Mouse (Mus musculus): ENCODE data around the gene Pik3c2b.

DNA sequence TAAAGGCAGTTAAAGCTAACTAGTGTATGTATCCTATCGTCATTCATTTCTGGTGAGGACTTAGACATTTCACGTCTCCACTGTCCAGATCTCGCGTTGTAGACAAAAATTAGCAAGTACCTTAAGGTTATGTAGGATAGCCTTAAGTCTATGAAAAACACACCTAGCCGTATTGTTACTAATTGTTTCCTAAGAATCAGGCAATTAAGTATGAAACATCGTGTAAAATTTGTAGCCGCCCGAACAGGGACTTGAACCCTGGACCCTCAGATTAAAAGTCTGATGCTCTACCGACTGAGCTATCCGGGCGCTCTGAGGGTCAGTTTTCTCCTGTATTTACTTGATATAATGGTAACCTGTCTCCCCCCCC is 11.4 kb upstream of the Pik3c2b start:
- no peak for TF ChIP-seq GATA1 (IDR thresholded peaks at IDR 0.05; ENCODE audit: low read length)
- no peak for TF ChIP-seq TAL1 (IDR thresholded peaks at IDR 0.05; ENCODE audit: low read length)
